Mouse (Mus musculus) right cerebral cortex, adult 2 months (tissue): ENCODE measurements around the gene Slc9a1.

ENCODE experiments used
- DNase-seq, 2 experiments: peaks; one replicate each; pipeline ENCODE4 v3.0.0; 2021 to 2022; ENCODE audit warnings: low spot score in 2 of 2

The Slc9a1 gene

GRCm38 (mm10) chr4:133369553-133370297, at the start of gene Slc9a1:
TSS of gene Slc9a1 (plus strand) at chr4:133369706.
- peak; percentile 94 to 96 for DNase-seq

GRCm38 (mm10) chr4:133328129-133328528, 41.4 kb upstream of the Slc9a1 start:
- no peak for DNase-seq

GRCm38 (mm10) chr4:133330296-133330695, 39.2 kb upstream of the Slc9a1 start:
- DNase-seq = no peak

- DNase-seq = no peak
Measured at GRCm38 (mm10) chr4:133333306-133333705, 36.2 kb upstream of the Slc9a1 start.

GRCm38 (mm10) chr4:133337833-133338520, 31.5 kb upstream of the Slc9a1 start:
- DNase-seq = no peak

- DNase-seq = no peak
Measured at GRCm38 (mm10) chr4:133338521-133339095, 30.9 kb upstream of the Slc9a1 start.

- DNase-seq = peak; percentile 97 to 99
Measured at GRCm38 (mm10) chr4:133339148-133339749, 30.3 kb upstream of the Slc9a1 start.

GRCm38 (mm10) chr4:133340217-133340616, 29.3 kb upstream of the Slc9a1 start:
- DNase-seq = no peak

GRCm38 (mm10) chr4:133344112-133344511, 25.4 kb upstream of the Slc9a1 start:
- DNase-seq = peak in 1 of 2 experiments; percentile 45

- no peak for DNase-seq
Measured at GRCm38 (mm10) chr4:133345702-133346101, 23.8 kb upstream of the Slc9a1 start.

GRCm38 (mm10) chr4:133346577-133346976, 22.9 kb upstream of the Slc9a1 start:
- DNase-seq = no peak

GRCm38 (mm10) chr4:133347624-133348023, 21.9 kb upstream of the Slc9a1 start:
- DNase-seq = no peak

- no peak for DNase-seq
Measured at GRCm38 (mm10) chr4:133348051-133348775, 21.3 kb upstream of the Slc9a1 start.

- no peak for DNase-seq
Measured at GRCm38 (mm10) chr4:133352797-133353196, 16.7 kb upstream of the Slc9a1 start.

- no peak for DNase-seq
Measured at GRCm38 (mm10) chr4:133353367-133354365, 15.8 kb upstream of the Slc9a1 start, which contains the start of gene Wdtc1. TSS of gene Wdtc1 (minus strand) at chr4:133353481.

- no peak for DNase-seq
Measured at GRCm38 (mm10) chr4:133354641-133355040, 14.9 kb upstream of the Slc9a1 start.

GRCm38 (mm10) chr4:133370298-133371274, 1.1 kb downstream of the Slc9a1 start:
- DNase-seq = no peak

GRCm38 (mm10) chr4:133371621-133372277, 2.2 kb downstream of the Slc9a1 start:
- DNase-seq = no peak

- no peak for DNase-seq
Measured at GRCm38 (mm10) chr4:133372278-133372665, 2.8 kb downstream of the Slc9a1 start.
